Mouse (Mus musculus) C2C12 (cell line): ENCODE measurements around the gene Fbxo41.

Source experiments
- CTCF ChIP-seq: IDR thresholded peaks from one replicate; pipeline ENCODE4 v1.5.1; 2011; ENCODE audit not compliant: control insufficient read depth, insufficient read depth, insufficient read length
- MAX ChIP-seq: IDR thresholded peaks from one replicate; pipeline ENCODE4 v1.6.1; 2011; ENCODE audit warnings: mild to moderate bottlenecking, control low read depth

- TF ChIP-seq CTCF (no peak), MAX (no peak)
Measured at GRCm38 (mm10) chr6:85485738-85486137, 17.1 kb downstream of the Fbxo41 start.
